11 mouse cellular contexts compared by ENCODE assay signal in the genomic region with DNA sequence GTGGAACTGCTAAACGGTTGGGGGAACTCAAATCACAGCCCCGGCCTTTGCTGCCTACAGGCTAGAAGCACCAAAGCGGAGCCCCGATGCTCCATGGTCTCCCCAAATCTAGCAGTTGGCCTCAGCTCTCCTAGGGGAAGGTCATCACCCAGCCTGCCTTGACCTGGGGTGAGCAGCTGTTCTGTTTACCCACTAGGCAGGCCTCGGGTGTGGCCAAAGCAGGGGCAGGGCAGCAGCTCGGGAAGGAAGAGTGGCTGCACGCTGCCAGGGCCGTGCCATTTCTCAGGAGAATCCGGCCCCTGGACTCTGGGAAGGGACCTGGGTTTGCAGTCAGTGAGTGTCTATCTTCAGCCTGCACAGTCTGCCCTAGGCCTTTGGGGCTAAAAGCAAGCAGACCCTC. TPM values are rescaled to one million over a fixed set of nuclear protein-coding genes. Genes with fewer than 3 reads are reported as not detected.
A peak's percentile ranks its signal among the peaks of the same experiment; 100 is the strongest.
DNase-seq lines count a peak whose midpoint lies in the region; ATAC-seq and TF ChIP-seq lines count a peak whose summit lies in the region.
"Had no signal": no experiment of that assay in that cellular context is flagged by ENCODE, and none has a peak within 500 bp of the region (broad histone marks: within the 10 kb centered on the region; RNA-seq: fewer than 3 reads in every experiment).

No protein-coding gene starts in this region.

- intact Hi-C loops in heart, postnatal 25 days (cut with DNase I), result no loop called here
- intact Hi-C loops in left cerebral cortex, postnatal 25 days (cut with DNase I), result no loop called here

- H3K27ac ChIP-seq in heart, embryonic 14.5 days (replicated peaks in 1 of 2; ENCODE audit: control insufficient read depth in 1 of 2, insufficient read depth in 1 of 2, low read depth in 2 of 2, low read length in 2 of 2), result no peak overlapping the region
- peak overlapping the region; percentile 56 for H3K27ac ChIP-seq in brown adipose tissue, adult 24 weeks (replicated peaks; ENCODE audit: low read depth, low read length)
- H3K27ac ChIP-seq in lung, embryonic 16.5 days (ENCODE audit: low read length), result peak overlapping the region; percentile 78
- no peak overlapping the region for H3K27ac ChIP-seq in thymus, adult 2 months (ENCODE audit: control insufficient read depth, insufficient read depth, low read length)

- H3K36me3 ChIP-seq in heart, embryonic 14.5 days (ENCODE audit: control insufficient read depth, insufficient read depth, low read length), result peaks cover 30% of the 10 kb centered on the region
- peaks cover 42% of the 10 kb centered on the region for H3K36me3 ChIP-seq in E14TG2a.4 (ENCODE audit: insufficient read depth, low read length)
- peaks cover 21% of the 10 kb centered on the region for H3K36me3 ChIP-seq in lung, embryonic 16.5 days (ENCODE audit: control insufficient read depth, insufficient read depth, low read length)
- no peaks in the 10 kb centered on the region for H3K36me3 ChIP-seq in thymus, adult 2 months (ENCODE audit: control insufficient read depth, insufficient read depth, low read length)

- H3K27me3 ChIP-seq in heart, embryonic 14.5 days (ENCODE audit: control insufficient read depth, insufficient read depth, low read length), result no peaks in the 10 kb centered on the region
- H3K27me3 ChIP-seq in E14TG2a.4 (ENCODE audit: insufficient read depth, low read length), result peaks cover 37% of the 10 kb centered on the region
- H3K27me3 ChIP-seq in lung, embryonic 16.5 days (ENCODE audit: control insufficient read depth, insufficient read depth, low read depth, low read length), result no peaks in the 10 kb centered on the region
- no peaks in the 10 kb centered on the region for H3K27me3 ChIP-seq in thymus, adult 2 months (ENCODE audit: control insufficient read depth, insufficient read depth, low read length)

- no peak for ATAC-seq in heart, embryonic 14.5 days (ENCODE audit: insufficient number of reproducible peaks, insufficient read depth, low FRiP score, low read depth)
- ATAC-seq in lung, embryonic 16.5 days (ENCODE audit: low read depth), result no peak

- H3K4me3 ChIP-seq in heart, embryonic 14.5 days (ENCODE audit: control insufficient read depth in 1 of 2, insufficient read depth in 1 of 2, low read depth in 1 of 2, low read length in 2 of 2), result no peak overlapping the region
- 0 out of 2 replicates have a peak overlapping the region, but pooled peaks have one; percentile 7 for H3K4me3 ChIP-seq in E14TG2a.4 (replicated peaks; ENCODE audit: low read length)
- no peak overlapping the region for H3K4me3 ChIP-seq in brown adipose tissue, adult 24 weeks (ENCODE audit: insufficient read depth, low read depth, low read length)
- H3K4me3 ChIP-seq in lung, embryonic 16.5 days (ENCODE audit: low read length), result no peak overlapping the region
- H3K4me3 ChIP-seq in thymus, adult 2 months (ENCODE audit: control insufficient read depth, insufficient read depth, low read length), result no peak overlapping the region

- 36% methylated on average over 9 of the region's 9 CpGs for WGBS in heart, embryonic 14.5 days
- 40% methylated on average over 9 of the region's 9 CpGs for WGBS in lung, embryonic 16.5 days
- WGBS in thymus, adult 2 months, result 90% methylated on average over 9 of the region's 9 CpGs

- no peak overlapping the region for H3K4me2 ChIP-seq in heart, embryonic 14.5 days (ENCODE audit: low read length)
- no peak overlapping the region for H3K4me2 ChIP-seq in lung, embryonic 16.5 days (ENCODE audit: low read depth, low read length)

- H3K9me3 ChIP-seq in heart, embryonic 14.5 days (ENCODE audit: control insufficient read depth, low read length), result no peaks in the 10 kb centered on the region
- H3K9me3 ChIP-seq in E14TG2a.4 (ENCODE audit: low read length), result no peaks in the 10 kb centered on the region
- H3K9me3 ChIP-seq in lung, embryonic 16.5 days (ENCODE audit: control insufficient read depth, low read length), result no peaks in the 10 kb centered on the region

- H3K4me1 ChIP-seq in heart, embryonic 14.5 days (ENCODE audit: control insufficient read depth in 2 of 2, insufficient read depth in 2 of 2, low read length in 2 of 2), result peaks cover 48 to 54% of the 10 kb centered on the region in 2 experiments
- peaks cover 86% of the 10 kb centered on the region for H3K4me1 ChIP-seq in E14TG2a.4 (replicated peaks; ENCODE audit: low read depth, low read length)
- peaks cover 57% of the 10 kb centered on the region for H3K4me1 ChIP-seq in brown adipose tissue, adult 24 weeks (ENCODE audit: control insufficient read depth, insufficient read depth, insufficient read length, low read length)
- peaks cover 65% of the 10 kb centered on the region for H3K4me1 ChIP-seq in lung, embryonic 16.5 days (replicated peaks; ENCODE audit: control insufficient read depth, insufficient read depth, low read length)
- H3K4me1 ChIP-seq in thymus, adult 2 months (replicated peaks; ENCODE audit: control insufficient read depth, insufficient read depth, low read length), result peaks cover 7% of the 10 kb centered on the region; the same call in 1 of the 2 replicates

- TF ChIP-seq POLR2A in thymus, adult 2 months (IDR thresholded peaks at IDR 0.05; ENCODE audit: control insufficient read depth, extremely low read depth, insufficient read depth, low read length, poor library complexity), result no peak

- peak overlapping the region; percentile 56 for H3K9ac ChIP-seq in heart, embryonic 14.5 days (ENCODE audit: low read length)
- H3K9ac ChIP-seq in lung, embryonic 16.5 days (ENCODE audit: low read length), result peak overlapping the region; percentile 31

- no peak for DNase-seq in heart, postnatal 25 days (ENCODE audit: low spot score)
- no peak for DNase-seq in left cerebral cortex, postnatal 25 days (ENCODE audit: low spot score in 2 of 2)
- DNase-seq in thymus, adult 2 months, result no peak
- no peak for DNase-seq in urinary bladder, postnatal 10 days (ENCODE audit: low spot score)
- DNase-seq: cerebellum, adult 9-11 months; retina, postnatal 1 day; thymus, adult 18-20 months had no signal

- no peak for TF ChIP-seq CTCF in E14TG2a.4 (conservative IDR thresholded peaks at IDR 0.05; ENCODE audit: low read length)
- no peak for TF ChIP-seq CTCF in thymus, adult 2 months (IDR thresholded peaks at IDR 0.05; ENCODE audit: borderline replicate concordance, control insufficient read depth, extremely low read depth, insufficient read depth, low read length, poor library complexity)

RNA-seq across cellular contexts. Expression of a gene that starts 4.7 kb away (rescaled TPM):
- polyA plus RNA-seq in heart, embryonic 14.5 days (2014; fragmentation: Nextera tagmentation; extraction: Ambion mirVana), result 6.9 and 7.4 TPM in 2 replicates
- 1 to 10 TPM; 8.7 to 9.7 TPM for total RNA-seq in heart, postnatal 25 days (2021)
- polyA plus RNA-seq in brown adipose tissue, adult 24 weeks (2012; ENCODE audit: insufficient read depth, insufficient read length, missing spikeins), result 4.5 and 9.4 TPM in 2 replicates
- polyA plus RNA-seq in lung, embryonic 16.5 days (2015; fragmentation: Nextera tagmentation; extraction: Ambion mirVana), result 14.8 and 16.8 TPM in 2 replicates
- 10 to 100 TPM; 10.5 to 11.9 TPM for total RNA-seq in left cerebral cortex, postnatal 25 days (2021)
- polyA plus RNA-seq in thymus, adult 2 months (2012; rRNA removed), result 6.3 and 7.4 TPM in 2 replicates

RNA-seq across cellular contexts. Expression of a gene that starts 39.9 kb away (rescaled TPM):
- polyA plus RNA-seq in heart, embryonic 14.5 days (2014; fragmentation: Nextera tagmentation; extraction: Ambion mirVana), result 0.19 TPM in 1 of 2 replicates, not detected in the other
- under 1 TPM; 0.73 to 0.99 TPM for total RNA-seq in heart, postnatal 25 days (2021)
- polyA plus RNA-seq in brown adipose tissue, adult 24 weeks (2012; ENCODE audit: insufficient read depth, insufficient read length, missing spikeins), result not detected in 2 replicates
- polyA plus RNA-seq in lung, embryonic 16.5 days (2015; fragmentation: Nextera tagmentation; extraction: Ambion mirVana), result 0.18 TPM in 1 of 2 replicates, not detected in the other
- total RNA-seq in left cerebral cortex, postnatal 25 days (2021), result 100 to 1,000 TPM; 161 to 176 TPM
- 1.3 and 1.7 TPM in 2 replicates for polyA plus RNA-seq in thymus, adult 2 months (2012; rRNA removed)

RNA-seq across cellular contexts. Expression of a gene that starts 40.2 kb away (rescaled TPM):
- polyA plus RNA-seq in heart, embryonic 14.5 days (2014; fragmentation: Nextera tagmentation; extraction: Ambion mirVana), result 2.7 and 4.8 TPM in 2 replicates
- total RNA-seq in heart, postnatal 25 days (2021), result 10 to 100 TPM; 19.1 to 20.0 TPM
- polyA plus RNA-seq in brown adipose tissue, adult 24 weeks (2012; ENCODE audit: insufficient read depth, insufficient read length, missing spikeins), result 8.5 and 27.2 TPM in 2 replicates
- 3.3 and 4.3 TPM in 2 replicates for polyA plus RNA-seq in lung, embryonic 16.5 days (2015; fragmentation: Nextera tagmentation; extraction: Ambion mirVana)
- total RNA-seq in left cerebral cortex, postnatal 25 days (2021), result 1 to 10 TPM; 5.5 to 6.4 TPM
- 3.9 and 4.0 TPM in 2 replicates for polyA plus RNA-seq in thymus, adult 2 months (2012; rRNA removed)

Comparison
In these comparisons a context has a peak if more than half of its experiments do, and no peak if none do; other contexts are left out.
1. H3K27ac ChIP-seq: peak in brown adipose tissue, adult 24 weeks (single experiment) and lung, embryonic 16.5 days (single experiment); none in heart, embryonic 14.5 days (0 of 2) and thymus, adult 2 months (single experiment).